Mouse (Mus musculus) forebrain, embryonic 14.5 days (tissue): ENCODE measurements around the gene Car5a. TPM values are rescaled to one million over a fixed set of nuclear protein-coding genes. Genes with fewer than 3 reads are reported as not detected.

Experiments used
- ATAC-seq: fragments of 200-750 bp; cut with Nextera tagmentation; 2 replicates; pipeline ENCODE4 v1.8.0; 2017; ENCODE audit warnings: mild to moderate bottlenecking, moderate library complexity
- DNase-seq: peaks from one replicate; pipeline ENCODE4 v3.0.0-alpha.2; 2015; ENCODE audit warnings: low spot score
- H3K27ac ChIP-seq: fragments of 300-500 bp; sonication (generic); 2 replicates; pipeline ENCODE4 v1.5.1; 2014; ENCODE audit warnings: low read depth, mild to moderate bottlenecking, control low read depth, low read length, moderate library complexity
- H3K27me3 ChIP-seq: fragments of 300-500 bp; sonication (generic); replicated peaks from 2 replicates; pipeline ENCODE4 v1.6.1; 2014; ENCODE audit warnings: low read length, control low read depth, mixed read lengths; ENCODE audit not compliant: control insufficient read depth, insufficient read depth
- H3K36me3 ChIP-seq: fragments of 300-500 bp; sonication (generic); 2 replicates; pipeline ENCODE4 v1.6.1; 2014; ENCODE audit warnings: low read length, control low read depth; ENCODE audit not compliant: control insufficient read depth, insufficient read depth
- H3K4me1 ChIP-seq: fragments of 300-500 bp; sonication (generic); 2 replicates; pipeline ENCODE4 v1.6.1; 2014; ENCODE audit warnings: antibody characterized with exemption, low read length, control low read depth; ENCODE audit not compliant: control insufficient read depth, insufficient read depth
- H3K4me2 ChIP-seq: fragments of 300-500 bp; sonication (generic); 2 replicates; pipeline ENCODE4 v1.6.1; 2014; ENCODE audit warnings: mild to moderate bottlenecking, control low read depth, low read length
- H3K4me3 ChIP-seq: fragments of 300-500 bp; sonication (generic); 2 replicates; pipeline ENCODE4 v1.5.1; 2014; ENCODE audit warnings: low read depth, low read length, control low read depth
- H3K9ac ChIP-seq: fragments of 300-500 bp; sonication (generic); 2 replicates; pipeline ENCODE4 v1.6.1; 2014; ENCODE audit warnings: mild to moderate bottlenecking, low read length, control low read depth, moderate library complexity
- H3K9me3 ChIP-seq: fragments of 300-500 bp; sonication (generic); replicated peaks from 2 replicates; pipeline ENCODE4 v1.6.1; 2016; ENCODE audit warnings: low read length, control low read depth, mixed read lengths; ENCODE audit not compliant: control insufficient read depth
- WGBS: fragments of 180-500 bp; shearing (Covaris S2); extraction: QIAGEN DNeasy Blood & Tissue Kit; methylation state at CpG from one replicate; pipeline ENCODE4 v1.1.7; 2014; 5-methylcytosine and 5-hydroxymethylcytosine counted together
- polyA plus RNA-seq: library from polyadenylated mRNA; unstranded; fragments of >200 nt; fragmentation: Nextera tagmentation; extraction: Ambion mirVana; gene quantifications from 2 replicates; pipeline ENCODE4 v1.2.1, GENCODE M21; 2014

Car5a gene
- 0.28 and 0.46 TPM in 2 replicates for polyA plus RNA-seq

DNA sequence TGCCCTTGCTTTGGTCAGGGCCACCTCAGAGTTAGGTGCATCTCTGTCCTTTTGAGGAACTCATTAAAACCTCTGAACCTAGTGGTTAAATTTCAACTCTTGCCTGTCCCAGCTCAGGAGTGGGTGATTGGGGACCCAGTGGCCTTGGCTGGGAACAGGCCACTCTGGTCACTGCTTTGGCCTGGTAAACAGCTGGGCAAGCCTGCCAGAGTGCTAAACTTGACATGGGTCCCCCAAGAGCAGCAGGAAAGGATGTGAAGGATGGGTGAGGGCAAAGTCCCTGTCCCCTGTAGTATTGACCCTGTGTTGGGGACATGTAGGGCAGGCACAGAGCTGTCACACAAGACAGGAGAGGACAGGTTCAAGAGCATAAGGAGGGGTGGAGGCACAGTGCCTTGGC lies at the start of gene Car5a:
Car5a (minus strand) TSS at position 74 of the 400 bp plus-strand sequence.
- H3K9ac ChIP-seq = no peak within 1 kb of the TSS
- no peaks in the 10 kb centered on the region for H3K36me3 ChIP-seq
- no peak within 1 kb of the TSS for H3K4me2 ChIP-seq
- no peak for ATAC-seq
- no peak within 1 kb of the TSS for H3K27ac ChIP-seq
- H3K4me3 ChIP-seq = no peak within 1 kb of the TSS
- H3K4me1 ChIP-seq = peaks cover 18% of the 10 kb centered on the region
- H3K27me3 ChIP-seq = no peaks in the 10 kb centered on the region
- no peak for DNase-seq
- H3K9me3 ChIP-seq = no peaks in the 10 kb centered on the region

DNA sequence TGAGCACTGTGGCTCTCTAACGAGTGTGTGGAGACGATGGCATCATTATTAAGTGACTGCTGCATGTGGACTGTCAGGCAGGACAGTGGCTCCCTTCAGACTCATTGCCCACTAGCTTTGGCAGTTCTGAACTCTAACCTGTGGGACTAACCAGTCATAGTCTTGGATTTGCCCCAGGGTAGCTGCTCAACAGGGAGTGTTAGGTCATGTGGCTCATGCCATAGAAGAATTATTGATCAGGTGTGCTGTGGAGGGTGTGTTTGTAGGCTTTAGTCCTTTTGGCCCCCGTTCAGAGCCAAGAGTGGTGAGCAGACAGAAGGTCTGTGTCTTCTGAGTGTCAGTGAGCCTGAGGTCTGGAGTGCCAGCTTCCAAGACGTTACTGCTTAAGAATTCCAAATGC lies 48.2 kb upstream of the Car5a start:
- no peaks in the 10 kb centered on the region for H3K4me1 ChIP-seq
- ATAC-seq = no peak
- peaks cover 73% of the 10 kb centered on the region for H3K36me3 ChIP-seq
- no peak overlapping the region for H3K4me2 ChIP-seq
- H3K9ac ChIP-seq = no peak overlapping the region
- H3K4me3 ChIP-seq = no peak overlapping the region
- H3K27ac ChIP-seq = no peak overlapping the region
- no peaks in the 10 kb centered on the region for H3K9me3 ChIP-seq
- 81% methylated on average over 4 of the region's 4 CpGs for WGBS
- H3K27me3 ChIP-seq = no peaks in the 10 kb centered on the region
- no peak for DNase-seq

GRCm38 (mm10) chr8:121991611-121992010 lies 46.9 kb upstream of the Car5a start:
- DNase-seq = no peak
- Histone ChIP-seq H3K27ac (no peak overlapping the region), H3K27me3 (no peaks in the 10 kb centered on the region), H3K9me3 (no peaks in the 10 kb centered on the region), H3K36me3 (peaks cover 65% of the 10 kb centered on the region), H3K4me3 (no peak overlapping the region), H3K4me1 (no peaks in the 10 kb centered on the region), H3K9ac (no peak overlapping the region), H3K4me2 (no peak overlapping the region)
- no peak for ATAC-seq
- 89% methylated on average over 7 of the region's 7 CpGs for WGBS

GRCm38 (mm10) chr8:121990506-121991255 lies 46.0 kb upstream of the Car5a start:
- no peak overlapping the region for H3K27ac ChIP-seq
- H3K4me1 ChIP-seq = no peaks in the 10 kb centered on the region
- H3K36me3 ChIP-seq = peaks cover 71% of the 10 kb centered on the region
- 85% methylated on average over 9 of the region's 9 CpGs for WGBS
- H3K4me3 ChIP-seq = no peak overlapping the region
- ATAC-seq = no peak
- no peak for DNase-seq
- no peaks in the 10 kb centered on the region for H3K27me3 ChIP-seq
- no peak overlapping the region for H3K9ac ChIP-seq
- no peak overlapping the region for H3K4me2 ChIP-seq
- no peaks in the 10 kb centered on the region for H3K9me3 ChIP-seq

DNA sequence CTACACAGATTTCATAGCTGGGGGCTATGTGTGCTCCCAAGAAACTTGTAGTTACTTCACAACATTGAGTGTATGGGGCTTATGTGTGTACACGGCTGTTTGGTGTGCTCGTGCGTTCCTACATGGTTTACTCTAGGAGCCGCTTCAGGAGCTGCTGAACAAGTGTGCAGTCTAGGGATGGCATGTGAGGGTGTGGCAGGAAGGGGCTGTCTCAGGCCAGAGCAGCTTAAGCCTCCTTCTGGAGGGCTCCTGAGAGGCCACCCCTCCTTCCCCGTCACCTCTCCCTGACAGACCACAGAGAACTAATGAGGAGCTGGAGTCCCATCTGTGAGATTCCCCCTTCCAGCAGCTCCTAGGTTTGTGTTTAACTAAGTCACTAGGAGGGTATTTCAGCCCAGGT lies 43.2 kb upstream of the Car5a start:
- Histone ChIP-seq H3K36me3 (peaks cover 71% of the 10 kb centered on the region), H3K4me1 (no peaks in the 10 kb centered on the region), H3K4me2 (no peak overlapping the region), H3K27me3 (no peaks in the 10 kb centered on the region), H3K4me3 (no peak overlapping the region), H3K27ac (no peak overlapping the region), H3K9me3 (no peaks in the 10 kb centered on the region), H3K9ac (no peak overlapping the region)
- 93% methylated on average over 5 of the region's 5 CpGs for WGBS
- ATAC-seq (no peak), DNase-seq (no peak)

GRCm38 (mm10) chr8:121985673-121986072 lies 41.0 kb upstream of the Car5a start:
- WGBS = 94% methylated on average over 3 of the region's 3 CpGs
- ATAC-seq = no peak
- H3K36me3 ChIP-seq = peaks cover 70% of the 10 kb centered on the region

DNA sequence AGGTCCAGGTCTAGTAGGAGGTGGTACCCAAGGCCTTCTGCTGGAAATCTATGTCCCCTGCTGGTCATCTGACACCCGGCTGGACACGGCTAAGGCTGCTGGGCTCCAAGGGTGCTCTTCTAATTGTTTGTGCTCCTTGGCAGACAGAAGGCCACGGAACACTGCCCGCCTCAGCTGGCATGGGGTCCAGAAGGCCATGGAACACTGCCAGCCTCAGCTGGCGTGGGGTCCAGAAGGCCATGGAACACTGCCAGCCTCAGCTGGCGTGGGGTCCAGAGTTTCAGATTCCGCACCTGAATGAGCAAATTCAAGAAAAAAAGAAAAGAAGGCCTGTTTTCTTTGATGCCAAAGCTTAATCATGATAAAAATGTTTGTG lies 36.8 kb upstream of the Car5a start:
- ATAC-seq = no peak
- no peak for DNase-seq
- no peaks in the 10 kb centered on the region for H3K9me3 ChIP-seq
- H3K36me3 ChIP-seq = peaks cover 78% of the 10 kb centered on the region
- 52% methylated on average over 7 of the region's 7 CpGs for WGBS
- H3K27me3 ChIP-seq = no peaks in the 10 kb centered on the region
- H3K27ac ChIP-seq = no peak overlapping the region
- no peaks in the 10 kb centered on the region for H3K4me1 ChIP-seq
- H3K9ac ChIP-seq = no peak overlapping the region
- no peak overlapping the region for H3K4me2 ChIP-seq
- H3K4me3 ChIP-seq = no peak overlapping the region

More at GRCm38 (mm10) chr8:121985673-121986072, 41.0 kb upstream of the Car5a start:
- no peak overlapping the region for H3K4me3 ChIP-seq
- no peak overlapping the region for H3K4me2 ChIP-seq
- no peak overlapping the region for H3K27ac ChIP-seq
- no peaks in the 10 kb centered on the region for H3K4me1 ChIP-seq
- H3K9ac ChIP-seq = no peak overlapping the region
- no peaks in the 10 kb centered on the region for H3K9me3 ChIP-seq
- DNase-seq = no peak
- no peaks in the 10 kb centered on the region for H3K27me3 ChIP-seq

DNA sequence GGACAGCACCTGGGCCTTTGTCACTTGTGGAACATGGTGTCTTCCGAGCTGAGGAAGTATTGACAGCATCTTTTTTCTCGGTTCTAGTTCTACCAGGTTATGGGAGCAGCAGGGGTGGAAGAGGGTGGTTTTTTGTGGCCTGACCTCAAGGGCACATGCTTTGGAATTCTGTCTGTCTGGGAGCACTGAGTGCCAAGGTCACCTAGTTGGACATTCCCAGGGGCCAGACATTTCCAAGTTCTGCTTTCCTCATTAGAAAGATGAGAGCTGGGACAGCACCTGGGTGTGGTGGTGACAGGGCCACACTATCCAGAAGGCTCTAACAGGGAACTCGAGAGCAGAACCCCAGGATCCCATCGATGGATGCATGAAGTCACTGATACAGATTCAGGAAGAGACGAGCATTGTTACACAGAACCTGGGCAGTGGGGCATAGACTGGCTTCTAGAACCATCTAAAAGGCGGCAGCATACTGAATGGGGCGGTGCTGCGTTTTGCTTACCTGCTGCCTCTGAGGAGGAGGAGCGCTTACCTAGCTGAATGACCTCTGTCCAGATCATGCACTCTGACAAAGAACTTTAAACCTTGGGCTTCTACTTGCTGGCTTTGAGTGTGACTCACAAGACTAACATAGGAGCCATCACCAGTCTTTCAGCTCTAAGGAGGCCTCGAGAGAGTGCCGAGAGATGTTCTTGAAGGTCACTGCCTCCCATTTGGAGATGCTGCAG lies 36.3 kb upstream of the Car5a start:
- Histone ChIP-seq H3K4me2 (no peak overlapping the region), H3K9ac (no peak overlapping the region), H3K4me1 (no peaks in the 10 kb centered on the region), H3K36me3 (peaks cover 80% of the 10 kb centered on the region), H3K9me3 (no peaks in the 10 kb centered on the region), H3K27ac (no peak overlapping the region), H3K27me3 (no peaks in the 10 kb centered on the region), H3K4me3 (no peak overlapping the region)
- DNase-seq = no peak
- ATAC-seq = no peak
- WGBS = 96% methylated on average over 11 of the region's 11 CpGs

- H3K4me1 ChIP-seq = no peaks in the 10 kb centered on the region
- no peak overlapping the region for H3K4me3 ChIP-seq
- no peaks in the 10 kb centered on the region for H3K9me3 ChIP-seq
- no peak overlapping the region for H3K4me2 ChIP-seq
- no peak overlapping the region for H3K27ac ChIP-seq
- WGBS = 96% methylated on average over 13 of the region's 13 CpGs
- DNase-seq (no peak), ATAC-seq (no peak)
- peaks cover 87% of the 10 kb centered on the region for H3K36me3 ChIP-seq
- no peaks in the 10 kb centered on the region for H3K27me3 ChIP-seq
- no peak overlapping the region for H3K9ac ChIP-seq
These were observed 34.0 kb upstream of the Car5a start for GRCm38 (mm10) chr8:121978670-121979069.
